Mouse (Mus musculus): ENCODE data around the gene Pqlc3.
"Not testable (repeated sequence)": the region's sequence is repeated elsewhere in the genome, so short reads cannot be mapped to it uniquely, and the experiment has no call there.

Gene Pqlc3

DNA sequence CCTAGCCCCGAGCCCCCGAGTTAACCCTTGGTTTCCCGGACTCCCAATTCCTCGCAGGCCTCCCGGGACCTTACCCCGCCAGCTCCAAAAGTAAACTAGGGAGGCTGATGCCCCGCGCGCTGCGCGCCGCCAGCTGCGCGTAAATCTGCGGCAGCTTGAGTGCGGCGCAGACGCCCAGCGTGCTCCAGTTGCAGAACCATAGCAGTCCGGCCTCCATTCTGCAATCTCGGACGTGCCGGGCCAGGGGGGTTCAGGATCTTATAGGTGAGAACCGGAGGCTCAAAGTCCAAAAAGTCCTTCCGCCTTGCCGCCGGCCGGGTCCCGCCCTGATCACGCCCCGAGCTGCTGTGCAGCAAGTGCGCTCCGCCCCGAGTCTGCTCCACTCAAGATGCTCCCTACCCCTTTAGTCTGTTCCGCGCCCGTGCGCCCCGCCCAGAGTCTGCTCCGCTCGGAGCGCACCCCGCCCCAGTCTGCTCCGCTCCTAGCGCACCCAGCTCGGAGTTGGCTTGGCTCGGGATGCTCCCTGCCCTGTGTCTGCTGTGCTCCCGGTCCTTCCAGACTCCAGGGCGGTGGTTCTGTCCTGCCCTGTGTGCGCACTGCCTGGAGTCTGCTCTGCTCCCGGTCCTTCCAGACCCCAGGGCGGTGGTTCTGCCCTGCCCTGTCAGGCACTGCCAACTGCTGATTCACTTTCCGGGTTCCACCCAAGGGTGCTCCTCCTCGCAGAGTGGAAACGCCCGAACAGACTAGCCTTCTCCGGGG, at the start of gene Pqlc3:
TSS of gene Pqlc3 (minus strand) at position 670 of the 759 bp plus-strand sequence.
- peak; percentile 94 for DNase-seq

GRCm38 (mm10) chr12:17049796-17050195, 49.6 kb upstream of the Pqlc3 start:
- no peak for DNase-seq

DNA sequence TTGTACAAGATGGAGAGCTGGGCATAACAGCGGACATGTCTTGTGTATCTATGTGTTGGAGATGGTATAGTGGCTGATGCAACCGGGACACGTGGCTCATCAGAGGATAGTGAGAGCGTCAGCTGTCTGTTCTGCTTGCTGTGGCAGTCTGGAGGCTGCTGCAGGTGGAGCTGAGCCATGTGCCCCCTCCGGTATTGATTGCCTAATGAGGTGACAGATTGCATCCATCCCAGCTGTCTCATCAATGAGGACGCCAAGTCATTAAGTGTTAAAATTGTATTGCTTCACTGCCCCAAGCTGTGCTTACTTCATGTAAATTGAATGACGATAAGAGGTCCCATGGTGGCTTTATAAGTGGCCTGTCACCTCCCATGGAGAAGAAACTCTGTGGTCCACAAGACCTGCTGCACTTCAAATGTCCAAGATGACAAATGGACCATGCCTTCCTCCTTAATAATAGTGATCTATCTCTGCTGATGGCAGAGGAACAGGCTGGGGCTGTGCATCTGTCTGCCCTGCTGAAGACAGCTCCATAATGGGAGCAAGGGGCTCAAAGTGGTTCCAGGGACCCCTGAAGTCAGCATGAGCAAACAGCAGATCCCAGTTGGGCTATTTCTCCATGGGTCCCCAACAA, 48.9 kb upstream of the Pqlc3 start:
- no peak for DNase-seq

DNA sequence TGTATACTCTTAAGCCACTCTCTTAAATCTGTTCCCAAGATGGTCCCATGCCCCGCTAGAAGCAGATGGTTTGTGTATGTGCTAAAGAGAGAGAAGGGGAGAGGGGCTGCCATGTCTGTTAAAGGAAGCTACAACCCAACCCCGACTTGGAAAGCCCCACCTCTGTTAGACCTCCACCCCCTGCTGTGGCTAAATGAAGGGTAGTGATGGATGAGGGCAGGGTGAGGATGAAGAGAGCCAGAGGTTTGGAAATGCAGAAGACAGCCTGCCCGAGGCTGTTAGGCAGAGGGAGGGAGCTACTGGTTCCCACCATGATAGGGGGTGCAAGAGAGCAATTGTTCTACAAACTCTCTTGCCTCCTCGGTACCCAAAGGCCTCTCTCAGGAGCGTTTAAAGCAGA, 43.1 kb upstream of the Pqlc3 start:
- no peak for DNase-seq

DNA sequence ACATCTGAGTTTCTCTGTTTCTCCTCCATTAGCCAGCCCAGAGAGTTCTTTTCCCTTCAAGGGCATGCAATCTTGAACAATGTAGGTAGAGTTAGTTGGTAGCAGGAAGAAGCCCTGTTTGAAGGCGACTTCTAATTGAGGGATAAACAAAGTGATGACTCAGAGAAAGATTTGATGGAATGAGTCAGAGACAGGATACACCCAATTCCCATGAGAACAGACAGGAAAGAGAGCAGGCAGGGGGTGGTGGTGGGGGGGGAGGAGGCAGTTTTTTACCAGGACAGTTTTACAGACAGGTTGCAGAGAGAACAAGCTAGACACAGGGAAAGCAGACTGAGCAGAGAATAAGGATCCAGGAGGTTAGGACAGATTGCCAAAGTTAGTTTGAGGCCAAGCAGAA, 40.4 kb upstream of the Pqlc3 start:
- DNase-seq = no peak

DNA sequence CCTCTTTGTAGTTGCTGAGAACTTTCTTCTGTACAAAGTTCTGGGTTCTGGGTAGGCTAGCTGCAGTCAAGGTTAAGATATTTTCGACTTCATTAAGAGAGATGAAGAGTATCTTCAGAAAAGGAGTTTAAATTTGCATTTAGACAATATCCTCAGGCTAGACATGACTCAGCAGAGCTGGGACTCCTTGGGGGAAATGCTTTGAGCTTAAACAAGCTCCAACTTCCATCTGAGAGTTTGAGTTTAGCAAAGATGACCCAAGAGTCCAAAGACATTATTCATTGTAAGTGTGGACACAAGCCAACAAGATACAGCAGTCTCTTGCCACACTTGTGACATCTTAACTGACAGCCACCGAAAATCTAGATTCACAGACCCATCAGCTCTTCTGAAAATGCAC, 39.2 kb upstream of the Pqlc3 start:
- DNase-seq = no peak

GRCm38 (mm10) chr12:17038246-17038645, 38.0 kb upstream of the Pqlc3 start:
- DNase-seq = no peak

DNA sequence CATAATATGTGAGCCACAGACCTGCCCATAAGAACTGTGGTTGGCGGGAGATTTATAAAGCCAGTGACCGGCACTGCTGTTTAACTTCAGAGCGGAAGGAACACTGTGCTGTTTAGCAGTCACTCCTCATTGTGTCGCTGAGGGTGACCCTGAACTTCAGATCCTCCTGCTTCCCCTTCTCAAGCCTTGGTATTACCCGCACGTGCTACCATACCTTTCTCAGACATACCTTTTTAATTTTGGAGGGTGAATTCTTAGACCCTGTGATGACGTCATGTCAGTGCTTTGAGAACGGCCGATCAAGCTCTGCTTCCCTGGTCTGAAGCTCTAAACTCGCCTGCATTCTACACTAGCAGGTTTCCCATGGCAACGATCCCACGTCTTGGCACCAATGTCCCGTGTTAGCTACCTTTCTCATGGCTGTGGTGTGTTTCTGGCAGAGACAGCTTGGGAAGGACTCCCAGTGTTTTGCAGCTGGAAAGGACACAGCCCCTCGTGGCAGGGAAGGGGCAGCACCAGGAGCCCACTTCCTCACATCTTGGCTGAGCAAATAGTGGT, 36.9 kb upstream of the Pqlc3 start:
- no peak for DNase-seq

DNA sequence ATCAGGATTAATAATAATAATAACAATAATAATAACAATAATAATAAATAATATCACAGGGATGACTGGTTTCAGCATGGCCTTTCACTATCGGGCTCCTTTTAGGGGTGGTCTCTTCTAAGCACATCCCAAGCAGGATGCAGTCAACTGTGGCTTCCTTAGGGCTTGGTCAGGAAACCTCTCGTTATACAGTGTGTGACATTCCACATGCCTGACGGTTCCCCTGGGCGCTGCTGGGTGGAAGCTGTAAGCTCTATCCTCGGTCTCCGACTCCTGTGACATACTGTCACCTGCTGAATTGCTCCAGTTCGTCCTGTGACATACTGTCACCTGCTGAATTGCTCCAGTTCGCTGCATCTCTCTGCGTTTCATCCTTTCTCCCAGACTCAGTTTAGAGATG, 36.3 kb upstream of the Pqlc3 start:
- no peak for DNase-seq

- peak; percentile 64 for DNase-seq
Measured at GRCm38 (mm10) chr12:17035128-17035527, 34.9 kb upstream of the Pqlc3 start.

DNA sequence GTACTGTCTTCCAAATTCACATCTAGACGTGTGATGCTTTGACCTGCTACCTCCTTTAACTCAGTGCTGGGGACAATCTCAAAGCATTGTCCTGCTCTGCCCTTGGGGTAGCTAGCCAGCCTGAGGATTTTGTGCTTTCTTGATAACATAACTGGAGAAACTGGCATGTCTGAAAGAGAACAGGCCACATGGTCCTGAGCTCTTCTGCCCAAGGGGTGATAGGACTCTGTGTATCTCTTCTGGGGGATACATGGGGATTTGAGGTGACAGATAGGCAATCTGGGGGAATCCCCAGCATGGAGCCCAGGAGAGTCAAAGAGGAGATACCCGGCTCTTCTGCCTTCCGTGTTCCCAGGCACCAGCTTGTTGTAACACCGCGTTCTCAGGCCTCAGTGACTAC, 34.5 kb upstream of the Pqlc3 start:
- no peak for DNase-seq

GRCm38 (mm10) chr12:17033464-17033841, 33.2 kb upstream of the Pqlc3 start:
- DNase-seq = peak; percentile 41

DNA sequence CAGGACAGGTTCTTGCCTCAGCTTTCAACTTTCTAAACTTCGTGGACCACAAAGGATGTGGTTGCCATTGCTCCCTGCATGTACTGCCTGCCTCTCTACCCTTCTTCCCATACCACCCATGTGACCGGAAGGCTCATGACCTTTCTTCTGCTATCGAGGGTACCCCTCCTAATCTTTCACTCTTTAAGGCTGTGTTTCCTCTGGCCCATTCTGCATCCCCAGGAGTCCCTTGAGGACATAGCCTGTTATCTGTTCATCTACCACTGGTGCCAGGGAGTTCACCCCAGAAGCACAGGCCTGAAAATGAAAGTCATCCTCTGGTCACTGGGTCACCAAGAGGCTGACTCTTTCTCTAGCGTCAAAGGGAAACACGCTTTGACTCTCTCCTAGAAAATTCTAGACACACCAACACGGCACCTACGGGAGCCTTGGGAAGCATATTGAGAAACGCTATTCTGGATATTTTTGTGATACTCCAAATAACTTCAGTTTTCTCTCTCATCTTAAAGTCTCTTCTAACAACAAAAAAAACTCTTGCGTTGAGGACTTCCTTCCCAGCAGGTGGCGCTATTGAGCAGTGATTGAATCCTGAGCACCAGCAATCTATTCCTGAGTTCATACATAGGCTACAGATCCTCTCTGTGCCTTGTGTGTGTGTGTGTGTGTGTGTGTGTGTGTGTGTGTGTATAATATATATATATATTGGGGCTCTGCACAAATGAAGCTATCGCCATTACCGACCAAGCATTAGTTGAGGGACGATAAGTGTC, 32.7 kb upstream of the Pqlc3 start:
- peak; percentile 78 for DNase-seq

DNA sequence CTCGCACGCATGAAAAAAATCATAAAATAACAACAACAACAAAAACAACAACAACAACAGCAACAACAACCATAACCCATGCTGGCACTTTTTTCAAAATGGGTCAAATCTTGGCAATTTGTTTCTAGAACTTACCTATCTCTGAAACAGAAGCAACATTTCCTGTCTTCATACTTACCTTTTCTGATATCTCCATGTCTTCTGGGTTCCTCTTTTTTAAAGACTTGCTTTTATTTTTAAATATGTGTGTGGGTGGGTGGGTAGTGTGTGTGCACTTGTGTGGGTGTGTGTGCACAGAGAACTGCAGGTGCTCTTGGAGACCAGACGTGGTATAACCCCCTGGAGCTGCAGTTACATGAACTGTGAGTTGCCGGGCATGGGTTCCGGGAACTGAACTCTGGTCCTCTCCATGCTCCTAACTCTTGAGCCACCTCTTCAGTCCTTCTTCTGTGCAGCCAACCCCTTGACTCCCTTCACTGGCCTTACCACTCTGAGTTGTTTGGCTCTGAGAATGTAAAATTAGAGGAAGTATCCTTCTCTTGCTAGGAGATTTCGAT, 24.4 kb upstream of the Pqlc3 start:
- no peak for DNase-seq

GRCm38 (mm10) chr12:17022145-17022544, 21.9 kb upstream of the Pqlc3 start:
- no peak for DNase-seq

DNA sequence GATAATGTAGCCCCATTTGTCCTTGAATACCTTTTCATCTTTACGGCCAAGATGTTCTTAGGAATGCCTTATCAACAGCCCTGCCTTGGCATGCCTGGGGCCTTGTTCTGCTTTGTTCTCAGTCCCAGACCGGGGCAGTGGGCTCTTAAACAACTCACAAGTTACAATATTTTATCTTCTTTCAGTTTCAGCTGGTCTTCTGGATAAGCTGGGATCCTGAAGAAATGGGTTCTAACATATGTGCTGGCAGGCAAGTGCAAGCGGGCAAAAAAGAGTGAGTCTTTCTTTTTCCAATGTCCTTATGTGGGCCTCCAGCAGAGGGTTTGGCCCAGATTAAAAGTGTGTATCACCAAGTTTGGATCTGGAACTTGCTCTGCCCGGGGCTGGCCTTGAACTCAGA, 20.9 kb upstream of the Pqlc3 start:
- not testable (repeated sequence) for DNase-seq

DNA sequence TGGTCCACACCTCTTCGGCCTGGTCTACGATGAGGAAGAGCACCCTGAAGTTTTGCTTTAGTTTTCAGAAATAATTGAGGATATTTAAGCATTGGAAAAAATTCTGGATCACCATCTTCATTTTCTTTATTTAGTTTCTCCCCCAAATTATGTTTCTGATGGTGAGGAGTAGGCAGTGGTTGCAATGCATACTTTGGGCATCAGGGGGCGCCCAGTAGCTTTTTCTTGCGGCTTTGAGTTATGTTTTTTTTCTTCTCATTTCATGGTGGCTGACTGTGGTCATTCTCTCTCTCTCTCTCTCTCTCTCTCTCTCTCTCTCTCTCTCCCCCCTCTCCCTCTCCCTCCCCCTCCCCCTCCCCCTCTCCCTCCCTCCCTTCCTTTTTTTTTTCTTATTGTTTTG, 18.3 kb upstream of the Pqlc3 start:
- DNase-seq = peak; percentile 70

DNA sequence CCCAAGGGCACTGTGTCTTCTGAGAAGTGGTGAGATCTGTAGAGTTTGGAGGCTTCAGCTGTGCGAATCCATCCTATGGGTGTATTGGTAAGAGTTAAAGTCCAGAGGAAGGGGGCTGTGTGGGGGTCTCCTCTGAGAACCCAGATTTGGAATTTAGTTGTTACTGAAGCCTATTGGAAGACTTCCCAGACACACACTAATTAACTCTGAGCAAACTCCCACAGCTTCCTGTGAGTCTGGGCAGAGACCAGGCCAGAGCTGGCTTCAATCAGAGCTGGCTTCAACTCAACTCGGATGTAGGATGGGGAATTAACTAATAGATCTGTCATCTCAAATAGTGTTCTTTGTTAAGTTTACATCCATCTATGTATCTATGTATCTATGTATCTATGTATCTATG, 15.5 kb upstream of the Pqlc3 start:
- DNase-seq = no peak

DNA sequence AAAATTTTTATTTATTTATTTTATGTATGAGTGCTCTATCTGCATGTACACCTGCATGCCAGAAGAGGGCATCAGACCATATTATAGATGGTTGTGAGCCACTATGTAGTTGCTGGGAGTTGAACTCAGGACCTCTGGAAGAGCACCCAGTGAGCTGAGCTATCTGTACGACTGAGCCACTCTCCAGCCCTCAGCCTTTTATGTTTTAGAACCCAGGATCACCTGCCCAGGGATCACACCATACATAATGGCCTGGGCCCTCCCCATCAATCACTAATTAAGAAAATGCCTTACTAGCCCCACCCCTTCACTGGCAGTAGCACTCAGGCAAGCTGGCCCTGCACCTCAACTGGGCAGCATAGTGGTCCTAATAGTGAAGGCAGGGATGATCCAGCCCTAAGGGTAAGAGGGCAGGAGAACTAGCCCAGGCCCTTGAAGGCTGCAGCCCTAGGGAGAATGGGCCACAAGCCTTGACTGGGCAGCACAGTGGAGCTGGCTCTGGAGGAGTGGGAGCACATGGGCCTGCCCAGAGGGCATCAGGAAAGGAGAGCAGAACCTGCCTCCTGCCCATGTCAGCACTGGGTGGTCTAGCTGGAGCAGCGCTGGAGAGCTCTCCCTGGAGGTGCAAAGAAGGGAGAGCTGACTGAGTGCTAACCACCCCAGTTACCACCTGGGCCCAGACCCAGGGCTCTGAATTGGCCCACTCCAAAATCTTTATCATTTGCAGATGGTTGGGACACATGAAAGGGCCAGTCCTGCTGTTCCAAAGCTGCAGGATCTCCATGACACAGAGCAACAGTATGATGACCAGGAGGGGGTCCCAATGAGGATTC, 12.1 kb upstream of the Pqlc3 start:
- no peak for DNase-seq

DNA sequence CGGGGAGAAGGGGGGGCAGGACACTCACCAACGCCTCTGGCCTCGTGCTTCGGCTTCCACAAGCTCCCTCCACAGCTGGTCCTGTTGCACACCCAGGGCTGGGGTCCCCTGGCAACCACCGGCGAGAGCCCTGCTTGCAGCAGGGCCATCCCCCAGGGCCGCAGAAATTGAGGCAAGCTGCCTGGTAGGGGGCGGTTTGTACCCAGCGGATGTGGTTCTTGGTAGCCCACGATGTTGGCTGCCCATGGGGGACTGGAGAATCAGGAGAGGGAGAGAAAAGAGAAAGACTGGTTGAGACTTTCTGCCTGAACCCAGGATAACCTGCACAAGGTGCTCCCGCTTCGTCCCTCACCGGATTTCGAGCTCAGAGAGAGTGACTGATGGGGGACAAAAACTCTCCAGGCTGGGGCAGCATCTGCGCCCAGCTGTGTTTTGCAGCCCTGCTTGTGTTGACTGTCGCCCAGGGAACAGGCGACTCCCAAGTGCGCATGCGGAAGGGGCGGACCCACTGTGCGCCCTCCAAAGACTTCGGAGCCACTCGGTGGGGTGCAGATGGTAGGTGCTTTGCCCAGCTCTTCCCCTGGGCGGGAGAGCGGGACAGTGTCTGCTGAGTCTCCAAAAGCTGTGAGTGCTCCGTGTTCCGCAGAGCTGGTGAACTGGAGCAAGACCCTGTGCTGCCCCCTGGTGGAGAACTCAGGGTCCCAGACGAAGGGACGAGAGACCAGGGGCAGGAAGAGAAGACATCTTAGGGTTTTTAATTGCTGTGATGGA, 11.1 kb upstream of the Pqlc3 start, which contains the start of gene 2410004P03Rik:
TSS of gene 2410004P03Rik (minus strand) at position 628 of the 771 bp plus-strand sequence.
- peak; percentile 88 for DNase-seq

- DNase-seq = no peak
Measured at GRCm38 (mm10) chr12:17009466-17009865, 9.3 kb upstream of the Pqlc3 start.
